In the genomic region with DNA sequence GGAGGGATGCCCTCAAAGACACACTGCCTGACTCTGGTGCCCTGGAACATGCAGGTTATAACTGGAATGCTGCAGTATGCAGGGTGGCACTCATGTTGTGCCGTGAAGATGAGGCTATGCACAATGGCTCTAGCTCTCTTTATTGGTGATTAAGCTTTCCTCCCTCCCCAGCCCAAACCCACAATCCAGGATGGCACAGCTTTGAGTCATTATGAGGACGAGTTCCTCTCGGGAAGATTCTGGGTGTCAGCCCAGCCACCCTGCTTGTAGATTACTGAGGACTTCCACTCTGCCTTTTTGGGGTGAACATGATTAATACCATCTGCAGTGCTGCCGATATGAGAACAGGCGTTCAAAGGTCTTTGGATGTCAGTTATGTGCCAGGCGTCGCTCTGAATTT, we compare ENCODE assay signal across 16 mouse cellular contexts.
"Had no signal": no experiment of that assay in that cellular context is flagged by ENCODE, and none has a peak within 500 bp of the region (broad histone marks: within the 10 kb centered on the region; RNA-seq: fewer than 3 reads in every experiment).

No protein-coding gene starts in this region.

- H3K4me3 ChIP-seq: left cerebral cortex, adult 2 months; liver, embryonic 13.5 days had no signal

- H3K27ac ChIP-seq: kidney, postnatal 0 days; left cerebral cortex, adult 2 months; liver, embryonic 13.5 days; macrophage; stomach, postnatal 0 days had no signal

- DNase-seq: kidney, adult 2 months; kidney, postnatal 25 days; liver, embryonic 13.5 days; lung, adult 2 months; lung, postnatal 14 days; midbrain, embryonic 14.5 days; right cerebral cortex, adult 18-20 months; right cerebral cortex, postnatal 14 days; right cerebral cortex, postnatal 4 days; thymus, adult 2 months; thymus, postnatal 14 days; thymus, postnatal 4 days had no signal
